Mouse (Mus musculus): ENCODE results near the gene Syt5.

- TF ChIP-seq ZNF384 (IDR thresholded peaks at IDR 0.05; ENCODE audit: low read depth, low read length) (no peak), POLR2A (IDR thresholded peaks at IDR 0.05; ENCODE audit: control insufficient read depth in 1 of 2, insufficient read depth in 1 of 2, low read depth in 1 of 2, low read length in 2 of 2, poor library complexity in 1 of 2) (no peak), JUND (IDR thresholded peaks at IDR 0.05; ENCODE audit: low read depth, low read length) (0 out of 2 replicates have a peak, but pooled peaks have one; percentile 20), TAL1 (IDR thresholded peaks at IDR 0.05; ENCODE audit: low read length) (peak; percentile 86)
Measured at GRCm38 (mm10) chr7:4526341-4527301, 20.7 kb downstream of the Syt5 start.
